Comparison of ENCODE assay signal across 12 mouse cellular contexts in genomic region chr6:91718067-91718466, GRCm38 (mm10). TPM values are rescaled to one million over a fixed set of nuclear protein-coding genes. Genes with fewer than 3 reads are reported as not detected.
DNase-seq lines count a peak whose midpoint lies in the region; ATAC-seq and TF ChIP-seq lines count a peak whose summit lies in the region.
"Had no signal": no experiment of that assay in that cellular context is flagged by ENCODE, and none has a peak within 500 bp of the region (broad histone marks: within the 10 kb centered on the region; RNA-seq: fewer than 3 reads in every experiment).

No protein-coding gene starts in this region.

- H3K4me2 ChIP-seq in forebrain, postnatal 0 days (ENCODE audit: low read depth): no peak overlapping the region
- no peak overlapping the region for H3K4me2 ChIP-seq in lung, postnatal 0 days (replicated peaks; ENCODE audit: low read depth, low read length)
- H3K4me2 ChIP-seq: heart, embryonic 11.5 days; intestine, embryonic 15.5 days; limb, embryonic 13.5 days had no signal

- H3K4me3 ChIP-seq in bone marrow macrophage, adult 2 months (ENCODE audit: insufficient read depth, low read length): no peak overlapping the region
- no peak overlapping the region for H3K4me3 ChIP-seq in forebrain, postnatal 0 days (ENCODE audit: low read depth, low read length)
- H3K4me3 ChIP-seq in midbrain, embryonic 10.5 days: no peak overlapping the region
- no peak overlapping the region for H3K4me3 ChIP-seq in cerebellum, adult 2 months (replicated peaks; ENCODE audit: insufficient read depth, low read depth, low read length)
- no peak overlapping the region for H3K4me3 ChIP-seq in lung, postnatal 0 days (ENCODE audit: low read depth, low read length)
- H3K4me3 ChIP-seq: intestine, embryonic 15.5 days; limb, embryonic 13.5 days had no signal

- peak overlapping the region; percentile 21 for H3K27ac ChIP-seq in bone marrow macrophage, adult 2 months (ENCODE audit: insufficient read depth, low read depth, low read length)
- 0 out of 2 replicates have a peak overlapping the region, but pooled peaks have one; percentile 65 for H3K27ac ChIP-seq in forebrain, postnatal 0 days (ENCODE audit: low read depth, low read length)
- peak overlapping the region; percentile 85 for H3K27ac ChIP-seq in midbrain, embryonic 10.5 days (replicated peaks)
- H3K27ac ChIP-seq in cerebellum, adult 2 months (ENCODE audit: insufficient read depth, low read length): no peak overlapping the region
- H3K27ac ChIP-seq in lung, postnatal 0 days (ENCODE audit: low read length): no peak overlapping the region
- H3K27ac ChIP-seq: intestine, embryonic 15.5 days had no signal

- H3K9me3 ChIP-seq in forebrain, postnatal 0 days (ENCODE audit: low read length): no peaks in the 10 kb centered on the region
- no peaks in the 10 kb centered on the region for H3K9me3 ChIP-seq in midbrain, embryonic 10.5 days (replicated peaks)
- no peaks in the 10 kb centered on the region for H3K9me3 ChIP-seq in lung, postnatal 0 days (ENCODE audit: low read length)
- H3K9me3 ChIP-seq: intestine, embryonic 15.5 days; limb, embryonic 13.5 days had no signal

- ATAC-seq in forebrain, postnatal 0 days: no peak
- no peak for ATAC-seq in lung, postnatal 0 days
- ATAC-seq: intestine, embryonic 15.5 days had no signal

- no peak for TF ChIP-seq POLR2A in bone marrow macrophage, adult 2 months (IDR thresholded peaks at IDR 0.05; ENCODE audit: borderline replicate concordance, low read depth, low read length)
- TF ChIP-seq POLR2A in cerebellum, adult 2 months (IDR thresholded peaks at IDR 0.05; ENCODE audit: borderline replicate concordance, insufficient read depth, low read length): no peak

- peak; percentile 62 for DNase-seq in brain, adult 2 months (ENCODE audit: low read depth, low spot score)
- DNase-seq in forebrain, postnatal 0 days: no peak
- DNase-seq in midbrain, embryonic 10.5 days (ENCODE audit: low spot score): no peak
- DNase-seq in cerebellum, adult 2 months: no peak
- DNase-seq in gastrocnemius, postnatal 36 days: no peak
- no peak for DNase-seq in lung, postnatal 0 days (ENCODE audit: low spot score)
- no peak for DNase-seq in lung, postnatal 14 days
- DNase-seq: embryo, embryonic 11 days had no signal

- TF ChIP-seq CTCF in bone marrow macrophage, adult 2 months (IDR thresholded peaks at IDR 0.05; ENCODE audit: low read depth, low read length): no peak
- no peak for TF ChIP-seq CTCF in forebrain, postnatal 0 days (IDR thresholded peaks at IDR 0.05; ENCODE audit: low read depth)
- no peak for TF ChIP-seq CTCF in cerebellum, adult 2 months (IDR thresholded peaks at IDR 0.05; ENCODE audit: borderline replicate concordance, insufficient read depth, low read depth, low read length)
- no peak for TF ChIP-seq CTCF in lung, postnatal 0 days (IDR thresholded peaks at IDR 0.05)

- 71% methylated on average over 2 of the region's 2 CpGs for WGBS in forebrain, postnatal 0 days
- 79% methylated on average over 2 of the region's 2 CpGs for WGBS in midbrain, embryonic 10.5 days
- 93% methylated on average over 2 of the region's 2 CpGs for WGBS in cerebellum, adult 2 months
- WGBS in lung, postnatal 0 days: 87% methylated on average over 2 of the region's 2 CpGs

- intact Hi-C loops in gastrocnemius, postnatal 36 days (cut with DNase I): no loop called here

- H3K36me3 ChIP-seq in forebrain, postnatal 0 days (ENCODE audit: insufficient read depth): peaks cover 23% of the 10 kb centered on the region
- peaks cover 22% of the 10 kb centered on the region for H3K36me3 ChIP-seq in midbrain, embryonic 10.5 days
- 0 out of 2 replicates have a peak, but pooled peaks cover 6% of the 10 kb centered on the region for H3K36me3 ChIP-seq in lung, postnatal 0 days (ENCODE audit: insufficient read depth, low read length)

- no peak overlapping the region for H3K9ac ChIP-seq in forebrain, postnatal 0 days
- H3K9ac ChIP-seq in lung, postnatal 0 days (replicated peaks; ENCODE audit: low read depth): no peak overlapping the region
- H3K9ac ChIP-seq: intestine, embryonic 15.5 days had no signal

- peaks cover 61% of the 10 kb centered on the region for H3K4me1 ChIP-seq in bone marrow macrophage, adult 2 months (ENCODE audit: control insufficient read depth, insufficient read depth, low read length)
- H3K4me1 ChIP-seq in forebrain, postnatal 0 days (ENCODE audit: insufficient read depth): peaks cover 24% of the 10 kb centered on the region
- H3K4me1 ChIP-seq in midbrain, embryonic 10.5 days: peaks cover 65% of the 10 kb centered on the region
- peaks cover 19% of the 10 kb centered on the region for H3K4me1 ChIP-seq in cerebellum, adult 2 months (ENCODE audit: control insufficient read depth, insufficient read depth, low read length)
- peaks cover 9% of the 10 kb centered on the region; the same call in 1 of the 2 replicates for H3K4me1 ChIP-seq in lung, postnatal 0 days (ENCODE audit: insufficient read depth, low read depth, low read length)

- no peak for TF ChIP-seq EP300 in lung, postnatal 0 days (IDR thresholded peaks at IDR 0.05)

- H3K27me3 ChIP-seq in forebrain, postnatal 0 days (ENCODE audit: insufficient read depth, low read length): no peaks in the 10 kb centered on the region
- no peaks in the 10 kb centered on the region for H3K27me3 ChIP-seq in midbrain, embryonic 10.5 days (ENCODE audit: low read depth, poor library complexity, severe bottlenecking)
- H3K27me3 ChIP-seq in cerebellum, adult 2 months (ENCODE audit: control insufficient read depth, insufficient read depth, low read length): no peaks in the 10 kb centered on the region
- H3K27me3 ChIP-seq in lung, postnatal 0 days (replicated peaks; ENCODE audit: insufficient read depth, low read length): no peaks in the 10 kb centered on the region
- H3K27me3 ChIP-seq: intestine, embryonic 15.5 days; limb, embryonic 13.5 days had no signal

RNA-seq across cellular contexts. Expression of gene Slc6a6, which starts 34.2 kb away (rescaled TPM):
- 510 and 575 TPM in 2 replicates for polyA plus RNA-seq in bone marrow macrophage, adult 2 months (2012; ENCODE audit: insufficient read depth, insufficient read length, missing spikeins)
- 72.2 and 101 TPM in 2 replicates for total RNA-seq in forebrain, postnatal 0 days (2014; rRNA removed)
- 89.5 and 139 TPM in 2 replicates for polyA plus RNA-seq in forebrain, postnatal 0 days (2015; fragmentation: Nextera tagmentation; extraction: Ambion mirVana)
- polyA plus RNA-seq in midbrain, embryonic 10.5 days (2016; fragmentation: Nextera tagmentation; extraction: Ambion mirVana): 49.5 and 63.7 TPM in 2 replicates
- polyA plus RNA-seq in cerebellum, adult 2 months (2012; rRNA removed): 73.3 and 79.3 TPM in 2 replicates
- 10 to 100 TPM; 66.3 to 70.0 TPM for total RNA-seq in gastrocnemius, postnatal 36 days (2021)
- 92.6 and 119 TPM in 2 replicates for polyA plus RNA-seq in lung, postnatal 0 days (2015; fragmentation: Nextera tagmentation; extraction: Ambion mirVana)

Comparison
In these comparisons a context has a peak if more than half of its experiments do, and no peak if none do; other contexts are left out.
1. H3K27ac ChIP-seq: peak in bone marrow macrophage, adult 2 months (single experiment), forebrain, postnatal 0 days (single experiment) and midbrain, embryonic 10.5 days (single experiment); none in cerebellum, adult 2 months (single experiment) and lung, postnatal 0 days (single experiment).